Mouse (Mus musculus) monocyte, adult 5-6 weeks (primary cell): ENCODE results near the gene Gigyf1. TPM values are rescaled to one million over a fixed set of nuclear protein-coding genes. Genes with fewer than 3 reads are reported as not detected.
A peak's percentile ranks its signal among the peaks of the same experiment; 100 is the strongest.

Experiments used
- ATAC-seq: fragments of 153-309, 156-312 bp; replicated peaks from 2 replicates; pipeline ENCODE4 v1.8.0; 2017; ENCODE audit warnings: mild to moderate bottlenecking; ENCODE audit not compliant: low TSS enrichment, insufficient number of reproducible peaks, severe bottlenecking, poor library complexity, low FRiP score
- total RNA-seq: library from RNA; stranded (forward); fragments of 200-1000, 200-491, 200-594 nt; gene quantifications from 3 replicates; pipeline ENCODE4 v1.2.3, GENCODE M21; 2017

Gigyf1 gene
- total RNA-seq, 1 experiment from 2014 or later: 12.0 TPM

DNA sequence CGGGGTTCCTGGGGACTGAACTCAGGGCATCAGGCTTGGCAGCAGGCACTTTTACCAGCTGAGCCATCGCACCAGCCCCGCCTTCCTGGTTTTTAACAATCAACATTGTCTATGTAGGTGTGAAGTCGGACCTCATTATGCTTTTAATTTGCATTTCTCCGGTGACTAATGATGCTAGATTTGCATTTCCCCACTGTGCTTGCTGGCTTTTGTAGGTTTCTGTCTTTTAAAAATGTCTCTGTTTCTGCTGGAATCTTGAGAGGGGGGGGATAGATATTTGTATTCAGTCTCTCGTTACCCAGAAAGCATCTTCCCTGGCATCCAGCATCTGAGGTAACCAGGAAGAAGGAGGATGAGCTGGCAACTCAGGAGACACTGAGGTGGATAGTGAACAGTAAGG, 43.2 kb downstream of the Gigyf1 start:
- no peak for ATAC-seq

- ATAC-seq: no peak
Measured at GRCm38 (mm10) chr5:137562965-137563364, 44.6 kb downstream of the Gigyf1 start.

GRCm38 (mm10) chr5:137565744-137566143, 47.4 kb downstream of the Gigyf1 start:
- no peak for ATAC-seq

DNA sequence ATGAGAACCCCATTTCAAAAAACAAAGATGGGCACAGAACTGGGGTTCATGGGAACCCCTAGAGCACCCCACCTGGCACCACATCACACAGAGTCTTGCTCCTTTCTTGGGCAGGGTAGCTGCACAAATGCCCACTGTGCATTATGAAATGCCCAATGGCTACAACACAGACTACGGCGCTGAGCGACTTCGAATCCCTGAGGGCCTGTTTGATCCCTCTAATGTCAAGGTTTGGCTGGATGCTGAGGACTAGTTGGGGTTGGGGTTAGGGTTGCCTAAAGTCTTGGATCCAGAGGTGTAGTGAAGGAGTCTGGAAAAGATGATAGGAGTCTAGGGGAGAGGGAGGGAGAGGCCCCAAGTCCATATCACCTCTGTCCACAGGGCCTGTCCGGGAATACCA, 48.1 kb downstream of the Gigyf1 start:
- ATAC-seq: no peak

GRCm38 (mm10) chr5:137568223-137568798, 50.0 kb downstream of the Gigyf1 start:
- no peak for ATAC-seq

DNA sequence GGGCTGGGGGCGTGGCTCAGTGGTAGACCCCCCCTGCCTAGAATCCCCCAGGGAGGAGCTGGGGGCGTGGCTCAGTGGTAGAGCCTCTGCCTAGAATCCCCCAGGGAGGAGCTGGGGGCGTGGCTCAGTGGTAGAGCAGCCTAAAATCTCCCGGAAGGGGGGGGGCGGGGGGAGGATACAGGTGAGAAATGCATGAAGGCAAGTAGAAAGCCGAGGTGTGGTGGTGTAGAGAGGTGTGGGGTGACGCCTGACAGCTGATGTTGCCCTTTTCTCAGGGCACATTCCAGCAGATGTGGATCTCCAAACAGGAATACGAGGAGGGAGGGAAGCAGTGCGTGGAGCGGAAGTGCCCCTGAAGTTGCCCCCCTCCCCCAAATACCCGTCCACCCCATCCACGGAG, 50.7 kb downstream of the Gigyf1 start:
- no peak for ATAC-seq

DNA sequence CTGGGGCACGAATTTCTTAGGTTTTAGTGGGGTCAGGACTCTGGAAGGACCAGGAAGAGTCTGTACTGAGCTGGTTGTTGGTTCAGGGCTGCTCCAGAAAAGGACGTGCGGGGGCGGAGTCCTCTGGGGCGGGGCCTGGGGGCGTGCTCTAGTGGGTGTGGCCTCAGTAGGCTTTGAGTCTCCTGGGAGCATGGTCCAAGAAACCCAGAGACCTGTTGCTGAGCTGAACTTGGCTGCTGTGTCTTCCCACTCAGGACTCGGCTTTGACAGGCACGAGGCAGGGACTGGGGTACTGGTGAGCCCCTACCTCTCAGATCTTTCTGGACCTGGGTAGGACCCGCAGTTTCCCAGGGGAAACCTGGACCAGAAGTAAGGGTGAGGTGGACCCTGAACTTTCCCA, 51.3 kb downstream of the Gigyf1 start, which contains the start of gene Tfr2:
Gene Tfr2, plus strand, starts transcription at position 176 of the 400 bp plus-strand sequence.
- ATAC-seq: peak; percentile 63; the same call in 1 of the 2 replicates

GRCm38 (mm10) chr5:137570181-137570580, 51.8 kb downstream of the Gigyf1 start:
- ATAC-seq: no peak

GRCm38 (mm10) chr5:137570691-137571586, 52.6 kb downstream of the Gigyf1 start:
- ATAC-seq: no peak

GRCm38 (mm10) chr5:137574470-137574901, 56.1 kb downstream of the Gigyf1 start:
- ATAC-seq: no peak

Other genes starting within 250 kb of the Gigyf1 start
- 0.57 to 1.2 TPM in 2 of 3 replicates, not detected in the other for gene Ache, start 231.0 kb upstream of the Gigyf1 start, total RNA-seq
- gene Ufsp1, start 223.9 kb upstream of the Gigyf1 start, total RNA-seq: 0.64 to 3.0 TPM (median 1.2 TPM) in 3 replicates
- gene Srrt, start 210.9 kb upstream of the Gigyf1 start, total RNA-seq: 250 to 289 TPM (median 261 TPM) in 3 replicates
- 2.7 to 4.0 TPM (median 3.2 TPM) in 3 replicates for gene Trip6, start 204.1 kb upstream of the Gigyf1 start, total RNA-seq
- 24.2 to 30.4 TPM (median 25.2 TPM) in 3 replicates for gene Slc12a9, start 185.0 kb upstream of the Gigyf1 start, total RNA-seq
- gene Ephb4, start 168.4 kb upstream of the Gigyf1 start, total RNA-seq: not detected in 3 replicates
- gene Zan, start 41.5 kb upstream of the Gigyf1 start, total RNA-seq: not detected in 3 replicates
- gene Pop7, start 16.0 kb upstream of the Gigyf1 start, total RNA-seq: 9.7 to 27.5 TPM (median 20.4 TPM) in 3 replicates
- not detected in 3 replicates for gene Epo, start 14.7 kb downstream of the Gigyf1 start, total RNA-seq
- 361 to 408 TPM (median 386 TPM) in 3 replicates for gene Gnb2, start 15.0 kb downstream of the Gigyf1 start, total RNA-seq
- gene Actl6b, start 35.0 kb downstream of the Gigyf1 start, total RNA-seq: not detected in 3 replicates
- gene Tfr2, start 51.3 kb downstream of the Gigyf1 start, total RNA-seq: 0.29 to 0.53 TPM (median 0.38 TPM) in 3 replicates
- 3.0 to 5.9 TPM (median 5.8 TPM) in 3 replicates for gene Mospd3, start 82.5 kb downstream of the Gigyf1 start, total RNA-seq
- not detected in 3 replicates for gene Pcolce, start 95.2 kb downstream of the Gigyf1 start, total RNA-seq
- not detected in 3 replicates for gene Fbxo24, start 110.5 kb downstream of the Gigyf1 start, total RNA-seq
- gene Lrch4, start 110.6 kb downstream of the Gigyf1 start, total RNA-seq: 34.9 to 86.0 TPM (median 77.2 TPM) in 3 replicates
- gene Gm20605, start 110.6 kb downstream of the Gigyf1 start, total RNA-seq: 12.9 to 28.7 TPM (median 25.9 TPM) in 3 replicates
- 20.7 to 64.8 TPM (median 21.8 TPM) in 3 replicates for gene Sap25, start 122.8 kb downstream of the Gigyf1 start, total RNA-seq
- gene Irs3, start 127.2 kb downstream of the Gigyf1 start, total RNA-seq: 0.10 TPM in 1 of 3 replicates, not detected in the others
- 7.7 to 11.8 TPM (median 9.0 TPM) in 3 replicates for gene Agfg2, start 166.2 kb downstream of the Gigyf1 start, total RNA-seq
- 0.19 to 1.2 TPM (median 0.43 TPM) in 3 replicates for gene Nyap1, start 223.1 kb downstream of the Gigyf1 start, total RNA-seq
- gene Tsc22d4, start 227.2 kb downstream of the Gigyf1 start, total RNA-seq: 65.2 to 107 TPM (median 70.0 TPM) in 3 replicates